Mouse (Mus musculus) left cerebral cortex, postnatal 14 days (tissue): ENCODE results near the gene Olig3. TPM values are rescaled to one million over a fixed set of nuclear protein-coding genes. Genes with fewer than 3 reads are reported as not detected.

Source experiments
- DNase-seq, 2 experiments: peaks; one replicate each; pipeline ENCODE4 v3.0.0; 2021 to 2022; ENCODE audit warnings: low spot score in 2 of 2, mixed read lengths in 1 of 2
- intact Hi-C: fragments of 180-260 bp; cut with DNase I; formaldehyde crosslinking; loops from one replicate; pipeline ENCODE4 v1.15.1; 2025
- long read RNA-seq, 2 experiments: library from polyadenylated mRNA; stranded (forward); transcript quantifications; one replicate each; pipeline ENCODE4 v2.0.0; 2021
- total RNA-seq, 2 experiments: library from RNA; stranded (reverse); gene quantifications; 2 replicates each; pipeline ENCODE4 v1.2.3; 2021

Olig3 gene
- total RNA-seq: not detected
- long read RNA-seq, experiment 1: 0 reads
- long read RNA-seq, experiment 2: 0 reads

DNA sequence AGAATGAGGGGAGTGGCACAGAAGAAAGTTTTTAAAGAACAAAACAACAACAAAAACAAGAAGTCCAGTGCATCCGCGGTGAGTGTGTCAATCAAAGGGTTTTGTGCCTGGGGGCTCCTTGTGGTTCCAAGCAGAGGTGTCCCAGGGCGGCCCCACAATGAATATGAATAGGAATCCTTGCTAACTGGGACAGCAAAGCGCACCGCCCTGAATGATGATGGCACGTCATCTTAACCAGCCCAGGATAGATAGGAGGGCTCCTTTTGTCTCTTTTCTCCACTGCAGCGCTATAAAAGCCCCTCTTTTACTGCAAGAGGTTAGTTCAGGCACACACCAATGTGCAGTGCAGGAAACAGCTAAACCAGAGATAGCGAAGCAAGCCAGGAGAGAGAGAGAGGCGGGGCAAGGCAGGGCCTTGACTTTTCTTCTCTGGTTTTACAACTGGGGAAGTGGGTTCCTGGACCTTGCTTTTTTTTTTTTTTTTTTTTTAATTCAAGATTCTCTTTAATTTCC is at the start of gene Olig3:
Olig3 (plus strand) TSS at position 463 of the 513 bp plus-strand sequence.
- DNase-seq: no peak
- intact Hi-C loops: no loop called here

GRCm38 (mm10) chr10:19309681-19310395 is 46.5 kb upstream of the Olig3 start:
- no peak for DNase-seq
- intact Hi-C loops: no loop called here

- intact Hi-C loops: no loop called here
- no peak for DNase-seq
These were observed 45.9 kb upstream of the Olig3 start for GRCm38 (mm10) chr10:19310471-19310870.

- intact Hi-C loops: no loop called here
- DNase-seq: no peak
These were observed 38.1 kb upstream of the Olig3 start for GRCm38 (mm10) chr10:19317962-19318812.

GRCm38 (mm10) chr10:19321781-19322180 is 34.6 kb upstream of the Olig3 start:
- intact Hi-C loops: no loop called here
- no peak for DNase-seq

- DNase-seq: no peak
- intact Hi-C loops: no loop called here
These were observed 27.0 kb upstream of the Olig3 start for GRCm38 (mm10) chr10:19329191-19329777.

- intact Hi-C loops: no loop called here
These were observed 22.9 kb upstream of the Olig3 start for GRCm38 (mm10) chr10:19333425-19333824.

GRCm38 (mm10) chr10:19338695-19339630 is 17.4 kb upstream of the Olig3 start:
- intact Hi-C loops: no loop called here
- DNase-seq: no peak

More at GRCm38 (mm10) chr10:19333425-19333824, 22.9 kb upstream of the Olig3 start:
- DNase-seq: no peak

GRCm38 (mm10) chr10:19344039-19344438 is 12.3 kb upstream of the Olig3 start:
- intact Hi-C loops: no loop called here
- DNase-seq: no peak

GRCm38 (mm10) chr10:19349326-19349725 is 7.0 kb upstream of the Olig3 start:
- no peak for DNase-seq
- intact Hi-C loops: no loop called here

DNA sequence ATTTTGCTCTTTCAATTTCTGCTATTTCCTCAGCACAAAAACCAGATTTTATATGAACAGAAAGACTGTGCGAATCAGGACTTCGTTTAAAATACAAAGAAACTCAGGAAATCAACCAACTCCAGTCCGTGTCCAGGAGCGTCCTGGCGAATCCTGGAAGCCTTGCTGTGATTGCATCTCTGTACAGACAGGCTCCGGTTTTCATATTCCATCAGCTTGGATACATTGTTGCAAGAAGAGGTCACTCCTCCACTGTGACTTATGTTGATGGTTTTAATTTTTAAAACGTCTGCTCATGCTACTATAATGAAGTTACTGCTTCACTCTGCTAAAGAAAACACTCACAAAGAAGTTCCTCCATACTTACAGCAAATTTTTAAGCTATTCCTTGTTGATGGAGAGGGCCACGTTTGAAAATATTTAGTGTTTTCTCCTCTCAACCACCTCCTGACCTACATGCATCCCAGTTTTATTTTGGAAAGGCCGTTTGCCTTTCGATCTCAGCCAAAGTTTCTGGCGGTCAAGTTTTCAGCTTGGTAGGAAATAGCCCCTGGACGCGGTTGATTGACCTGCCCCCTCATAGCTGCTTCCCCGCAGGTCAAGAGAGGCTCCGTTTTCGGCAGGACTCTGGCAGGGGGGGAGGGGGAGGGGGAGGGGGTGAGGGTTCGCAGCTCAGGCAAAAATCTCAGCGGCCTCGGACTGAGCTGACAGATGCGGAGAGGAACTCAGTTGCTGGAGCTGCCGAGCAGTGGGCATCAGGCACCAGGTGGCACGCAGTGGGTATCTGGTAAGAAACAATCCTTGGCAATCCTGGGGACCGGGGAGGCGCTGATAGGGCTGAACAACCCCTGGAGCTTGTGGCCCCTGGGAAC is 4.1 kb upstream of the Olig3 start:
- DNase-seq: no peak
- intact Hi-C loops: no loop called here

GRCm38 (mm10) chr10:19352878-19353301 is 3.4 kb upstream of the Olig3 start:
- no peak for DNase-seq
- intact Hi-C loops: no loop called here

DNA sequence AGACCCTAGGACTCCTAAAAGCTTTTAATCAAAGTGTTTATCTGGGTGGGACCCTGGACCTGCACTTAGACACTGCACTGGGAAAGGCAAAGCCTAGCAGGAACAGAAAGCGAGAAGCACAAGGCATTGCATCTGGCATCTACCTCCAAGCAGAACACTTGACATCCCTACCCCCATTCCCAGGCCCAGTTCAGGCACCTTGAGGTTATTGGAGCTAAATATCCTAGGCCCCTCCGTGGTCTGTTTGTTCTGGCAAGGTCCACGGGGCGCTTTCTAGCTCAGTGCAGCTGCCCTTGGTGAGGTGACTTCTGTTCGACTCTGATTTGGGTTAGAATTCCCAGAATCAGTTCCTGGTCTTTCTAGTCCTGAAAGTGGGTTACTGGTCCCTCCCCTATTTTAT is 2.7 kb upstream of the Olig3 start:
- no peak for DNase-seq
- intact Hi-C loops: no loop called here

GRCm38 (mm10) chr10:19354146-19354545 is 2.2 kb upstream of the Olig3 start:
- no peak for DNase-seq
- intact Hi-C loops: no loop called here

DNA sequence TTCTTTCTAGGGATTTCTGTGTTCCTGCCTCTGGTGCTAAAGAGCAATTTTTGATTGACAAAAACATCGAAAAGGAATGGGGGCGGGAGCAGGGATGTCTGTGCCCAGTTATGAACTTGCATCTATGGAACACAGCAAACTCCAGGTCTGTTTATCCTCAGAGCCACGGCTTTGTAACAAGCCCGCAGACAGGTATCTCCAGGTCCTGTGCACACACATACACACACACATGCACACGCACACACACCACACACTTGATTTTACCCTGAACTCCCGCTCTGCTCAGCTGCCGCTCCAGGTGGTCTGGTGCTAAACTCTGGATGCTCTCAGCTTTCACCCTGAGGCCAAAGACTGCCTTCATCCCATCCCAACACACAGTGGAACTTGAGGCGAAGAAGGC is 1.3 kb upstream of the Olig3 start:
- DNase-seq: no peak
- intact Hi-C loops: no loop called here

- no peak for DNase-seq
- intact Hi-C loops: no loop called here
These were observed 648 bp downstream of the Olig3 start for GRCm38 (mm10) chr10:19356720-19357641.

DNA sequence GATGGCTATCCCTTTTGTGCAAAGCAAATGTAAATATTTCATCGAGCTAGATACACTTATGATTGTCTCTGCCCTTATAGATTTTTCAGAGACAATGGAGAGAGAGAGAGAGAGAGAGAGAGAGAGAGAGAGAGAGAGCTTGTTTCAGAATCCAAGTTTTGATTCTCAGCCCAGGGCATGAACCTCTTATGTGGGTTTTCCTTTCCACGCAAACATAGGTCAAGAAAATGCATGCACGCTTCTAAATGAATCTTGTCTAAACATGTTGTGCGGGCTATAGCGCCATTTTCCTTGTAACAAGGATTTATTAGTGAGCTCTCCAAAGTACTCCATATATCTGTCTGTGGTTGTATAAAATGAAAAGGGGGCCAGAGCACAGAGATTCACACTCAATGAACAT is 1.5 kb downstream of the Olig3 start:
- intact Hi-C loops: no loop called here
- DNase-seq: no peak
